Mouse (Mus musculus) 3134 (cell line): ENCODE results near the gene Rpl38.
"Not testable (repeated sequence)": the region's sequence is repeated elsewhere in the genome, so short reads cannot be mapped to it uniquely, and the experiment has no call there.

Source experiments
- DNase-seq: peaks from one replicate; pipeline ENCODE4 v3.0.0-alpha.2; 2011; ENCODE audit warnings: low spot score; ENCODE audit not compliant: insufficient read length; ENCODE audit errors: extremely low read depth

Gene Rpl38

DNA sequence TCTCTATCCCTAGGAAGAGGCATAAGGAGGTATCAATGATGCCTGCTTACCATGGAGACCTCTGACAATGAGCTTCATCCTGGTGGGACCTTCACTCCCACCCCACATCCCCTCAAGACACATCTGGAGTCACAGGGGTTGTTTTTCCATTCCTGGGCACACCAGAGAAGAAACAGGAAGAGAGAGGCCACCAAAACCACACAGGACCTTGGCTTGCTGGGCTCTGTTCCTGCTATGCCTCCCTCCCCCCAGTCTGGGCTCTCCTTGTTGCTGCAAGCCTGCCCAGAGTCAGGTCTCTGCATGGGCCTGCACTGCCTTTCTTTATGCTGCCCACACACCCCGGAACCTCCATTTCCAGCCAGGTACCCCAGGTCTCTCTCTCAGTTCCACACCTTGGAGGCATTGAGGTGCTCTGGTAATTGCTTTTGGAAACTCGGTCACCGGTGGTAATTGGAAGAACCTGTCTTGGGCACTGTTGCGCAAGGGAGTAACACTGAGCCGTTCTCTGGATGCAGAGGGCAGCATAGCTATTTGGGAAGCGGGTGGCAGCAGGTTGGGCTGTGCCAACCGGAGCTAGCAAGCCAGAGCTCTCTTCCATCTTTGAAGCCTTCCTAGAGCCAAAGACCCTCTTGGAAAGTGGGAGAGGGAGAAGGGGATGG is 12.8 kb upstream of the Rpl38 start:
- no peak for DNase-seq

DNA sequence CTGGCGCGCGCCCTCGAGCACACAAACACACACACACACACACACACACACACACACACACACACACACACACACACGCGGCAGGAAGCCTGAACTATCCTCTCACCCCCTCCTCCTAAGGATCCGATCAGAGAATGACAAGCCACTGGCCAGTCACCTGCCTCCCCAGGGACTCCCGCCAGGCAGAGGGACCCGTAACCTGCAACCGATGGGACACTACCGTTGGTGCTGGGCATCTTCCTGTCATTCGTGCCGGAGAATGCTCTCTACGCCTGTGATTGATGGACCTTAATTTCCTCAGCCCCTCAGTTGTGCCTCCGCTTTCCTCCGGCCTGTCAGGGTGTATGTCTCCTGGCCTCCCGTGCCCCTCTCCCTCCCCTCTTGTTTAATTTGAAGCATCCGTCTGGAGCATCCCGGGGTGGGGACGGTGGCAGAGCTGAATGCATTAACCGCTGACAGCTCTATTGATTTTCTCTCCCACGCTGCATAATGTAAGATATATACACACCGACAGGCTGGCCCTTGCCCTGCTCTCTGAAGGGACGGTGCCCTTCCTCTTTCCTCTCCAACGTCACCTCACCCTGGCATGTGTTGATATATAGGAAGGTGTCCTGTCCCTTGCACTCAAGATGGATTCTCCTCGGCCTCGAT is 11.2 kb upstream of the Rpl38 start:
- DNase-seq: no peak

DNA sequence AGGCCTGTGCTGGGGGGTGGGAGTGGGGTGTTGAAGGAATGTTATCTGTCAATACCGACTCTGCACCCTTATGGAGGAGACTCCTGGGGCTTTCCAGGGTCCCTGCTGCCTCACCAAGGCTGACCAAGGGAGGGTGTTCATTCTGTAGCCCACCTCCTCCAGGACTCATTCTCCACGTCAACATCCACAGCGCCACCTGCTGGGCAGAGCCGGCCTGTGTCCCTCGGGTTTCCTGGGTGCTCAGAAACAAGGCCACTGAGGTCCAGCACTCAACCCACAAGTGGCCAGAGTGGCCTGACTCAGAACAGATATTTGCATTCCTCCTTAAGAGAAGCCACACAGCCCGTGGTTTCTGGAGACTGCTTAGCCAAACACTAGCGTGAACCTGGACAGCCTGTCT is 10.6 kb upstream of the Rpl38 start:
- DNase-seq: peak; percentile 80

DNA sequence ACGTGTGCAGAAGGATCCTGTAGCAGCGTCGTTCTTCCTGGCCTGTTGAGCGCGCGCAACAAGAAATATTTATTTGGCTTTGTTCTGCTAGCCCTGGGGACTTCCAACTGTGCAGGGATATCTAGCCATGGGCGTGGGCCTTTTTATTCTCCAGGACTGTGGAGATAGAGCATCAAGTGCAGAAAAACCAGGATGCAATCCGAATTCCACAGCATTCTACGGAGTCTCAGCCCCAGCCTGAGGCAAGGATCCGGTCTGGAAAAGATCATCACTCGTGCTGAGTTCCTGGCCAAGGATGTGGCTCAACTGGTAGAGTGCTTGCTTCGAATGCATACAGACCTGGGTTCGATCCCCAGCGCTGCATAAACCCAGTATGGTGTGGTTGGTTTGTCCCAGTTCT is 6.2 kb upstream of the Rpl38 start:
- no peak for DNase-seq

DNA sequence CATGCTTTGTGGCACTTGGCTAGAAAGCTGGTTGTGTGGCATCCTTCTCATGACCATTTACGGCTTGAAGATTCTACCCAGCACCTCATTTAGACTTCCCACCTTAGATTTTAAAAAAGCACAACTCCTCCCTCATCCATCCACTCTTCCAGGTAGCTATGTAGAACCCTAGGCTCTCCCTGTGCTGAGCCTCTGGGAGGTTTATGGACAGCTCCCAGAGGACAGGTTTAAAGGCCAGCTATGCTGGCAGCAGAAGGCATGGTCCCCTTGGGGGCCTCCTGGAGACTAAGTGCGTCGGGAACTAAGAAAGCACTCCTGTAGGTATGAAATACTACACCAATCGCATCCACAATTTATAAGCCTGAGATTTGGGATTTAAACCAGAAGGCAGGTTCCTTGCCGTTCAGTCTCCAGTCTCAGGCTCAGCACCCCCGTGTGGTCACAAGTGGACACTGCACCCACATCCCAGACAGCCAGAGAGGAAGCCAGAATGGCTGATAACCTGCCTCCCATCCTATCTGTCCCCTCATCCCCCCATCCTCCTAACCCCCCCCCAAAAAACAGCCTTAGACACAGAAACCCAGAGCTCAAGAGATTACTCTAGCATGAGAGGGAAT is 5.5 kb upstream of the Rpl38 start:
- DNase-seq: no peak

DNA sequence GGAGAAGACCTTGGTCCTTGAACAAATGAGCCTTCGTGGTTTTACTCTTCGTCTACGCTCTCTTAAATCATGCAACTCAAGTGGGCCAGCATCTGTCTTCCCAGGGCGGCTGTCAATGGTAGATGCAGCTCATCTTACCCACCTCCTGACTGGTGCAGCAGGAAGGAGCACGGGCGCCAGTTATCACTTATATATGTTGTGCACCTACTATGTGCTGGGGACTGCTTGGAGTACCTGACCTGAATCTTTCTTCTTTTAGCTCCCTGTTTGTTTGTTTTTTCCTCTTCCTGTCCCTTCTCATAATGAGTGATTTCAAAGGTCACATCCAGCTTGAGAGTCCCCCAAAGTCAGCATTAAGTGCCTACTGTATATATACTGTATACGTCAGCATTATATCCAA is 4.2 kb upstream of the Rpl38 start:
- no peak for DNase-seq

DNA sequence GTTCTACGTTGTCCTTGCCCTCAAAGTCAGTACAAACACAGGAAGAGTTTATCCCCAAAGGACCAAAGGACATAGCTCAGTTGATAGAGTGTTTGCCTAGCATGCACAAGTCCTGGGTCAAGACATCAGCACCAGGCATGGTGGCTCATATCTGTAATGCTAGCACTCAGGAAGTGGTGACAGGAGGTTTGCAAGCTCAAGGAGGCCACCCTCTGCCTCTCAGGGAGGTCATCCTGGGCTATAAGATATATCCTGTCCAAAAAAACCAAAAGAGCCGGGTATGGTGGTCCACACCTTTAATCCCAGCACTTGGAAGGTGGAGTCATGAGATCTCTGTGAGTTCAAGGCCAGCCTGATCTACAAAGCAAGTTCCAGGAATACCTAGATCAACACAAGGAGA is 2.9 kb upstream of the Rpl38 start:
- no peak for DNase-seq

DNA sequence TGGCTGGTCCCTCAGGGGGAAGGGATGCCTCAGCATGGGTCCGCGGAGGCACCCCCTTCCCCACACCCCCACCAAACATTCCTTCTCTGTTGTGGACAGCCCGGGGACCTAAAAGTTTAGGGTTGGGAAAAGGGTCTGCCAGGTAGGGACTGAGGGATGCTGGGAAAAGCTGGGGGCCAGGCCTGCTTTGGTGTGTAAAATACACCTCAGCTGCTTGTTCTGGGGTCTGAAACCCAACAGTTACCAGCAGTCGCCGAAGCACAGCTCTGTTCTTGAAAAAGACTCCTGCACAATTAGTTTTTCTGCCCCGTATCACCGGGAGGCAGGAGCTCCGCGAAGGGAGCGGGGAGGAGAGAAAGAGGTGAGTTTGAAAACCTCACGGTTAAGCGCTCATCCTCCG is 1.5 kb upstream of the Rpl38 start:
- DNase-seq: no peak

DNA sequence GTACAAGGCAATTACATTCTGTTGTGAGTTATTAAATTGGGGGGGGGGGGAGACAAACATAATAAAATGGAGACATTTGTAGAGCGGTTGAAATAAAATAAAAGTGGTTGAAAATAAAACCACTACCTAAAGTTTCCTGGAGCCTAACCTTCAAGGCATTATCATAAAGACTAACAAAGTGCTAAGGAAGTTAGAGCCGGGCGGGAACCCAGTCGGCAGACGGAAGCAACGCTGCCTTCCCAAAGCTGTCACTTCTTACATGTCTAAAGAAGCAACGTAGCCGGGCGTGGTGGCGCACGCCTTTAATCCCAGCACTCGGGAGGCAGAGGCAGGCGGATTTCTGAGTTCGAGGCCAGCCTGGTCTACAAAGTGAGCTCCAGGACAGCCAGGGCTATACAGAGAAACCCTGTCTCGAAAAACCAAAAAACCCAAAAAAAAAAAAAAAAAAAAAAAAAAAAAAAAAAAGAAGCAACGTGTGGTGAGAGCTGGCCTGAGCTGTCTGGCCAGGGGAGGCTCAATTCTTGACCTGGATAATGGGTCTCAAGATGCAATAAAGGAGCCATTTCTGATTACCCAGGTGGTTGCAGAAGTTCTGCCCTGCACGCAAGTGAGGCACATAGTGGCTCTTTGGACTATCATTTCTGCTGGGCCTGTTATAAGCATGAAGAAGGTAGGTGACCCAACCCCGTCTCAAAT is 940 bp upstream of the Rpl38 start:
- DNase-seq: no peak

DNA sequence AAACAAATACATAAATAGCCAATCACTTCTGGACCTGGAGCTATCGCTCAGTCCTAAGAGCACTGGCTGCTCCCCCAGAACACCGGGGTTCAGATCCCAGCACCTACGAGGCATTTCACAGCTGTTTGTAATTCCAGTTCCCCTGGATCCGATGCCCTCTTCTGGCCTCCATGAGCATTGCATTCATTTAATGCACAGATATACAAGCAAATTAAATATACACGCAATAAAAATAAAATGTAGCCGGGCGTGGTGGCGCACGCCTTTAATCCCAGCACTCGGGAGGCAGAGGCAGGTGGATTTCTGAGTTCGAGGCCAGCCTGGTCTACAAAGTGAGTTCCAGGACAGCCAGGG is 415 bp upstream of the Rpl38 start:
- DNase-seq: peak; percentile 41

DNA sequence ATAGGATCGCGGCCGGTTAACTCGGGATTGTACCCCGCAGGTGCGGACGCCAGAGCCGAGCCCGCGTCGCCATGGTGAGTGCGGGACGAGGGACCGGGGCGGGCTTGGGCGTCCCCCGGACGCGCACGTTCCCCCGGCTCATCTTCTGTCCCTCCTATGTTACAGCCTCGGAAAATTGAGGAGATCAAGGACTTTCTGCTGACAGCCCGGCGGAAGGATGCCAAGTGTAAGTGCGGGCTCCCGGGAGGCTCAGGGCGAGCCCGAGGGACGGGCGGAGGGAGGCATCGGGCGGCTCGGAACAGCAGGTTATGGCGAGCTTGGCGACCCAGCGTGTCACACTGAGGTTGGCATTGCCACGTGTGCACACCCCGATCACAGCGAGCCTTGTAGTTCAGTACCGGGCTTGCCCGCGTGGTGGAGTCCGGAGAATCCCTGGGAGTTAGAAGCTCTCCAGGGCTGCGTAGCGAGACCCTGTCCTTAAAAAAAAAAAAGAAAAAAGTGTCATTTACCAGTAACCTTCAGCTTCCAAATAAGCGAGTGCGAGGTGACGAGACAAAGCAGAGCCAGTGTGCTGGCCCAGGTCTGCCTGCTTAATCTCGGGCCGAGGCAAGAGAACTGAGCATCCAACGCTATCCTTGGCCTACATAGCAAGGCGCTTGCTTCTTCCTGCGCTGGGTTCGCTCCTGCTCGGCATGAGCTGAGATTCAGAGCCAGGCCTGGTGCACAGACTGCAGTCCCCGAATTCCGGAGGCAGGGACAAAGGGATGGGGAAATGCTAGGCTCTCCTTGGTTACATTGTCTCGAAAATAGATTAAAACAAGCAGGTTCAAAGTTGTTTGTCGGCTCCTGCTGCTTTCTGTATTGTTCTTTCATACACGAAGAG is 658 bp downstream of the Rpl38 start:
- DNase-seq: peak; percentile 80

DNA sequence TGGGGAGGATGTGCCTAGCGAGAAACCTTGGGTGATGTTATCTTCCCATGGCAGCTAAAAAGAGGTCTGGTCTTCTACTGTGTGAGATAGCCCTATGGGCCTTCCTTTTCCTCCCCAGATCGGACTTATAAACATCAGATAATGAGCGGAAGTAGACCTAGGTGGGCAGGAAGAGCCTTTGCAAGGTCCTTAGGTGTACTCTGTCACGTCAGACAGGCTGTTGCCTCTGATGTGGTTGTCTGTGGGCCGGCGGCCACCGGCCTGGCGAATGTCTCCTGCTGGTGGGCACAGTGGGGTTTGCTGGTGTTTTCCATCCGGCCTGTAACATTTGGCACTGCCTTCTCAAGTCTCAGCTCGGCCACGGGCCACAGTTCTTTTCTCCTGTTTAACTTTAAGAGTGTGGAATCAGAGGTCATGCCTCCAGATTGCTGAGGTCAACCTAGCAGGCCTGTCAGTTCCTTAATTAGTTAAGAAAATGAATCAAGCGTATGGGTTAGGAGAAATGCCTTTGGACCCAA is 1.4 kb downstream of the Rpl38 start:
- peak; percentile 62 for DNase-seq

DNA sequence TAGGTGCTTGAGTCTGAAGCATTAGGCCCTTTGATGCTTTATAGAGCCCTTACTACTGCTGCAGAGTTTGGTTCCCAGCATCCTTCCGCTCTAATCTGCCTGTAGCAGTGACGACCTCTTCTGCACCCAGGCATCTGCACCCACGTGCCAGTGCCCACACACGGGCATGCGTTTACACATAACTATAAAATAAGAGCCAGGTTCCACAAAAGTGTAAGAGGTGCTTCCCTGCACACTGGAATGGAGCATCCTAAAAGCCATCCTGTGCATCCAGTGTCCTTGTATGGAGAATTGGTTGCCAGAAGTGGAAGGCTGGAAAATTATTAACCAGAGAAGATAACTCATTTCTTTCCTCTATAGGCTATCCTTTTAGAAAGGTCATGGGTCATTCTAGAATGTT is 2.8 kb downstream of the Rpl38 start:
- DNase-seq: no peak

DNA sequence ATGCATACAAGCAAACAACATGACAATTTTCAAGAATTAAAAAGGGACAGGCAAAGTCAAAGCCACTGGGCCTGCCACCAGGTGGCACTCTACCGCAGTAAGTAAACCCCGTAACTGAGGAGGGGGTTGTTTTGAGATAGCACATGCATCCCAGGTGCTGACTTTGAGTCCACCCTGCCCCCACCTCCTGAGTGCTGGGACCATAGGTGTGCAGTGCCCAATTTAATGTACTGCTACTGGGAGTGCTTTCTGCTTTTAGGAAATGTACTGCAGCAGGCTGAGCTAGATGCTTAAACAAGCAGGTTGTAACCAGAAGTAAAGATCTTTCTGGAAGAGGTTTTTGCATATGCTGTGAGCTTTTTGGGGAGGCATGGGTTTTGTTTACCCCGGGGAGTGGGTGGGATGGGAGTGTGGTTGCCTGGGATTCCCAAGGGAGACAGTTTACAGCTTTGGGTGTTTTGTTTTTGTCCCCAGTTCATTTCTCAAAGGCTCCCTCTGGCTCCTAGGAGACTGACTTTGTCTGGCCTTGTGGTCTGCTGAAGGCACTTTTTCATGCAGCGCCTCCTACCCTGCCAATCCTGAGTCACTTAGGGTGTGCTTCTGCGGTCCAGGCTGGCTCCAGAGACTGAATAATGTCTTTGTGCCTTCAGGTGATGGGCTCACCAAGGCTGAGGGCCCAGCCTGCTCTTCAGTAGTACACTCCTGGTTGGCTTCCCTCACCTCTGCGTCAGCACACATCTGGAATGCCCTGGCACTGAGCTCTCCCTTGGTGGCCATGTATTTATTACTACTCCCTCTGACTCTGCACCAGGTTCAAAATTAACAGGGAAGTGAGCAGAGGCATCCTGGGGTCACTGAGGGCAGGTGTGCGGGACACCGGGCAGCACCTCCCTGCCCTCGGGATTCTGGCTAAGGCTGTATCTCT is 4.7 kb downstream of the Rpl38 start:
- peak; percentile 79 for DNase-seq

DNA sequence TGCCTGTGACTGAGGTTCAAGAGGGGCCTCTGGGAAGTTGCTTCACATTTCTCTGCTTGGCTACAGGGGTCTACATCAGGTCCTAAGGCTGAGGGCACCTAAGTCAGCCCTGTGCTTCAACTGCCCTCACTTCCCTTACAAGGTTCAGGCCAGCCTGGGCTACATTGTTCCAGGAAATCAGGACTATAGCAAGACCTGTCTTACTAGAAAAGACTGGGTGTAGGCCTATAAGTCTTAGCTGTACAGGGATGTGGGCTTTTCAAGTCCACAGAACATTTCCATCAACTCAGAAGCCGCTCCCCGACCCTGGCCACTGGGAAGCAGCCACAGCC is 5.4 kb downstream of the Rpl38 start:
- no peak for DNase-seq

DNA sequence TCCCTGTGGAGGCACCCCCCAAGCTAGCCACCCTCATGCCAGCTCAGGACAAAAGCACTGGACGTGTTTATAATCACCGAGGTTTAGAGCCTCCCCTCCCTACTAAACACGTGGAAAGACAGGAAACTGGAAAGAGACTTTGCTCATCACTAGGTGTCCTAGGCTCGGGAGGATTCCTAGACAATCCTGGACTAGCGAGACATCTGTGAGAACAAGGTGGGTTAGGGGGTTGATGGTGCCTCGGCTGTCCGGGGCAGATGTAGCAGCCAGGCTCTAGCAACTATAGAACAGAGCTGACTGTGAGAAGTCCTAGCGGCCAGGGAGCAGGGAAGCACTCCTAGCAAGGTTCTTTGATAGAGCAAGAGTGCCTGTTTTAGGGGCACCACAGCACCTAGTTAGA is 5.9 kb downstream of the Rpl38 start:
- DNase-seq: no peak

DNA sequence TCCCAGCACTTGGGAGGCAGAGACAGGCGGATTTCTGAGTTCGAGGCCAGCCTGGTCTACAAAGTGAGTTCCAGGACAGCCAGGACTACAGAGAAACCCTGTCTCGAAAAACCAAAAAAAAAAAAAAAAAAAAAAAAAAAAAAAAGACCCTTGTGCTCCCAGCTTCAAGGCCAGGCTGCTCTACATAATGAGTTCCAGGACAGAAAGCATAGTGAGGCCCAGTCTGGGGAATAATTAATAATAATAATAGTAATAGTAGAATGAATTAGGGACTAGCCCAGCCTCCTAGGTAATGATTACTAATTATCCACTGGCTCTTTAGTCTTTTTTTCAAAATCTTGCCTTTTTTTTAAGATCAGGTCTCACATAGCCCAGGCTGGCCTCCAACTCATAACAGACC is 6.5 kb downstream of the Rpl38 start:
- not testable (repeated sequence) for DNase-seq

DNA sequence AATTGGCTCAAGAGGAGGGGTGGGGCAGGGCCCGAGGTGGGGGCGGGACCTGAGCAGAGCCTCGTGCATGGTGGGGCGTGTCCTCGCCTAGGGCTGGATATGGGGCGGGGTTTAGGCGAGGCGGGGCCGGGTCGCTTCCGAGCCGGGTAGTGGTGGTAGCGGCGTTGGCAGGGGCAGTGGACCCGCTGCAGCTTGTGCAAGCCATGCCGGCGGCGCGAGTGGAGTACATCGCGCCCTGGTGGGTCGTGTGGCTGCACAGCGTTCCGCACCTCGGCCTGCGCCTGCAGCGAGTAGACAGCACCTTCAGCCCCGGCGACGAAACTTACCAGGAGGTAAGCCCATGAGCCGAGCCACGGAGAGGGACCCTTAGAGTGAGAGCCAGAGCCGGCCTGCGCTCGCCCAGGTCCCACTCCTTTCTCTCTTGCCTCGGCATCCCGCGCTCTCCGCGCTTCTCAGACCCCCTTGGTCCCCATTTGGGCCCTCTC is 7.1 kb downstream of the Rpl38 start, which contains the start of gene Ttyh2:
Ttyh2 (plus strand) TSS at position 91 of the 485 bp plus-strand sequence.
- DNase-seq: peak; percentile 95

DNA sequence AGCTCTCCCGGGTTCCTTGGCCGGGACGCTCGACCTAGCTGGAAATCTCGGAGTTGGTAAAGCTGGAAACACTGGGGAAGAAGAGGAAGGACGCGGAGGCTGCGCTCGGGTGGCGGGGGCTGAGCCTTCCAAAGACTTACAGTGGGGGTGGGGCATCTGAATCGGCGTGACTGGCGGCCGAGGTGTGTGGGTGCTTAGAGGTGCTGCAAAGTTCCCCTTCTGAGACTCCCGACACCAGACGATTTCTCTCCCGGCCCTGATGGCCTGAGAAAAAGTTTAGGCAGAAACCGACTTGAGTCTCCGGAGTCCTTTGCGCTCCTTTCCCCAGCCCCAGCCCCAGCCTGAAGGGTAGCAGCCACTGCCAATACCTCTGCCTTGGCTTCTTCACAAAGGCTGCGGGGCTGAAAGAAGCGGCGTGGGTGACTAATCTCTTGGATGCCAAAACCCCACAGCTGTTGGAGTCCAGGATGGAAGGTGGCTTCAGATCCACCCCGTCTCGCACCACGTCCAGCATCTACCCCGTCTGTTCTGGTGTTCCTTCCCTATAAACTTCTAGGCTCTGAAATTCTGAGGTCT is 7.6 kb downstream of the Rpl38 start:
- peak; percentile 80 for DNase-seq
